In the genomic region with DNA sequence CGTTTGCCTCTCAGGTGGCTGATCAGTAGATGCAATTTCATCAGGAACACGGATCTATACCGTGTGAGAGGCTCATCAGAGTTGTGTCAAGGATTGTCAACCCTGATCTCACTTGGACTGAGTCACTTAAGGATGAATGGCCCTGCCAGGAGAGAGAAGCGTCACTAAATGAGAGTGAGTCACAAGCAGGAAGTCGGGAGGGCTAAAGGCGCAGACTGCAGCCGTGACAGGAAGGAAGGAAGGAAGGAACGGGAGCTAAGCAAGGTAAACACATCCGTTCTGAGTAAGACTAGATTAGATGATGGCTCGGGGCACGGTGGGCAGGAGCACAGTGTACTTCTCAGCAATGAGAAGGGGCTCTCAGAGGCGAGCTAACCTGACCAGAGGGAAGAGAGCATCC, we compare ENCODE assay signal across 9 mouse cellular contexts. TPM values are rescaled to one million over a fixed set of nuclear protein-coding genes. Genes with fewer than 3 reads are reported as not detected.
A peak's percentile ranks its signal among the peaks of the same experiment; 100 is the strongest.
DNase-seq lines count a peak whose midpoint lies in the region; ATAC-seq and TF ChIP-seq lines count a peak whose summit lies in the region.
"Had no signal": no experiment of that assay in that cellular context is flagged by ENCODE, and none has a peak within 500 bp of the region (broad histone marks: within the 10 kb centered on the region; RNA-seq: fewer than 3 reads in every experiment).

No protein-coding gene starts in this region.

- peak; percentile 57 for DNase-seq in midbrain, embryonic 11.5 days (ENCODE audit: low spot score, missing footprints)
- DNase-seq in midbrain, postnatal 0 days (ENCODE audit: low spot score): no peak
- DNase-seq in adrenal gland, adult 8-10 months: peak; percentile 49
- DNase-seq in thymus, postnatal 10 days (ENCODE audit: low spot score in 2 of 2): peak; percentile 48 to 54
- no peak for DNase-seq in forebrain, embryonic 14.5 days (ENCODE audit: low spot score)
- DNase-seq in cerebellum, postnatal 14 days: no peak

- no peaks in the 10 kb centered on the region for H3K4me1 ChIP-seq in midbrain, embryonic 11.5 days (ENCODE audit: control insufficient read depth, insufficient read depth, low read length)
- no peaks in the 10 kb centered on the region for H3K4me1 ChIP-seq in midbrain, postnatal 0 days (ENCODE audit: insufficient read depth, low read length)
- no peaks in the 10 kb centered on the region for H3K4me1 ChIP-seq in liver, embryonic 16.5 days (ENCODE audit: control insufficient read depth, low read depth, low read length)
- H3K4me1 ChIP-seq in forebrain, embryonic 14.5 days (ENCODE audit: control insufficient read depth, insufficient read depth, low read length): no peaks in the 10 kb centered on the region

- H3K36me3 ChIP-seq in midbrain, embryonic 11.5 days (ENCODE audit: control insufficient read depth, insufficient read depth, low read length): 0 out of 2 replicates have a peak, but pooled peaks cover 2% of the 10 kb centered on the region
- H3K36me3 ChIP-seq in midbrain, postnatal 0 days (ENCODE audit: insufficient read depth, low read length): peaks cover 12% of the 10 kb centered on the region
- no peaks in the 10 kb centered on the region for H3K36me3 ChIP-seq in liver, embryonic 16.5 days (ENCODE audit: control insufficient read depth, insufficient read depth)
- peaks cover 6% of the 10 kb centered on the region for H3K36me3 ChIP-seq in forebrain, embryonic 14.5 days (ENCODE audit: control insufficient read depth, insufficient read depth, low read length)
- H3K36me3 ChIP-seq: liver, embryonic 15.5 days had no signal

- ATAC-seq in midbrain, embryonic 11.5 days (ENCODE audit: low FRiP score): no peak
- ATAC-seq in midbrain, postnatal 0 days (ENCODE audit: low FRiP score): no peak
- ATAC-seq in liver, embryonic 16.5 days (ENCODE audit: low read depth): peak; percentile 35; the same call in 1 of the 2 replicates
- ATAC-seq in forebrain, embryonic 14.5 days: no peak
- ATAC-seq: forebrain, embryonic 16.5 days had no signal

- no peaks in the 10 kb centered on the region for H3K9me3 ChIP-seq in midbrain, embryonic 11.5 days (ENCODE audit: control insufficient read depth, low read length)
- no peaks in the 10 kb centered on the region for H3K9me3 ChIP-seq in midbrain, postnatal 0 days (ENCODE audit: low read length)
- no peaks in the 10 kb centered on the region for H3K9me3 ChIP-seq in liver, embryonic 16.5 days (replicated peaks; ENCODE audit: control insufficient read depth, low read length)
- no peaks in the 10 kb centered on the region for H3K9me3 ChIP-seq in forebrain, embryonic 14.5 days (replicated peaks; ENCODE audit: control insufficient read depth, low read length)
- H3K9me3 ChIP-seq: liver, embryonic 15.5 days had no signal

- H3K9ac ChIP-seq in midbrain, embryonic 11.5 days (ENCODE audit: low read length): no peak overlapping the region
- H3K9ac ChIP-seq in midbrain, postnatal 0 days (replicated peaks; ENCODE audit: low read length, poor library complexity, severe bottlenecking): no peak overlapping the region
- no peak overlapping the region for H3K9ac ChIP-seq in liver, embryonic 16.5 days (ENCODE audit: low read depth, low read length)
- H3K9ac ChIP-seq in forebrain, embryonic 14.5 days (ENCODE audit: low read length): no peak overlapping the region
- H3K9ac ChIP-seq: liver, embryonic 15.5 days had no signal

- H3K27me3 ChIP-seq in midbrain, embryonic 11.5 days (ENCODE audit: control insufficient read depth, insufficient read depth, low read length): no peaks in the 10 kb centered on the region
- H3K27me3 ChIP-seq in midbrain, postnatal 0 days (ENCODE audit: insufficient read depth, low read length): no peaks in the 10 kb centered on the region
- no peaks in the 10 kb centered on the region for H3K27me3 ChIP-seq in liver, embryonic 16.5 days (ENCODE audit: control insufficient read depth, insufficient read depth, low read depth, low read length)
- H3K27me3 ChIP-seq in forebrain, embryonic 14.5 days (replicated peaks; ENCODE audit: control insufficient read depth, insufficient read depth, low read length): no peaks in the 10 kb centered on the region
- H3K27me3 ChIP-seq: liver, embryonic 15.5 days had no signal

- 84% methylated on average over 12 of the region's 12 CpGs for WGBS in midbrain, embryonic 11.5 days
- 84% methylated on average over 12 of the region's 12 CpGs for WGBS in midbrain, postnatal 0 days
- WGBS in liver, embryonic 16.5 days (ENCODE audit: insufficient replicate concordance): 20% methylated on average over 12 of the region's 12 CpGs
- WGBS in forebrain, embryonic 14.5 days: 88% methylated on average over 12 of the region's 12 CpGs

- H3K4me3 ChIP-seq in midbrain, embryonic 11.5 days (ENCODE audit: low read depth, low read length): no peak overlapping the region
- no peak overlapping the region for H3K4me3 ChIP-seq in midbrain, postnatal 0 days (ENCODE audit: low read depth, low read length)
- no peak overlapping the region for H3K4me3 ChIP-seq in liver, embryonic 16.5 days (ENCODE audit: low read depth, low read length)
- no peak overlapping the region for H3K4me3 ChIP-seq in forebrain, embryonic 14.5 days (ENCODE audit: low read depth, low read length)
- H3K4me3 ChIP-seq: liver, embryonic 15.5 days had no signal

- H3K27ac ChIP-seq in midbrain, embryonic 11.5 days (ENCODE audit: low read depth, low read length): no peak overlapping the region
- no peak overlapping the region for H3K27ac ChIP-seq in midbrain, postnatal 0 days (ENCODE audit: low read depth, low read length)
- H3K27ac ChIP-seq in liver, embryonic 16.5 days (ENCODE audit: low read length): no peak overlapping the region
- H3K27ac ChIP-seq in forebrain, embryonic 14.5 days (ENCODE audit: low read depth, low read length): no peak overlapping the region
- H3K27ac ChIP-seq: liver, embryonic 15.5 days had no signal

- no peak for TF ChIP-seq CTCF in midbrain, postnatal 0 days (IDR thresholded peaks at IDR 0.05)

- no peak overlapping the region for H3K4me2 ChIP-seq in midbrain, embryonic 11.5 days
- no peak overlapping the region for H3K4me2 ChIP-seq in midbrain, postnatal 0 days (ENCODE audit: low read depth, low read length, poor library complexity, severe bottlenecking)
- H3K4me2 ChIP-seq in liver, embryonic 16.5 days (ENCODE audit: low read depth, low read length): no peak overlapping the region
- H3K4me2 ChIP-seq in forebrain, embryonic 14.5 days (ENCODE audit: low read length): no peak overlapping the region
- H3K4me2 ChIP-seq: liver, embryonic 15.5 days had no signal

RNA-seq across cellular contexts. Expression of a gene that starts 14.7 kb away (rescaled TPM):
- polyA plus RNA-seq in midbrain, embryonic 11.5 days (2014; fragmentation: Nextera tagmentation; extraction: Ambion mirVana): 2.8 and 3.5 TPM in 2 replicates
- total RNA-seq in midbrain, postnatal 0 days (2014; rRNA removed): 16.8 and 20.5 TPM in 2 replicates
- 38.0 and 40.1 TPM in 2 replicates for polyA plus RNA-seq in midbrain, postnatal 0 days (2015; fragmentation: Nextera tagmentation; extraction: Ambion mirVana)
- total RNA-seq in adrenal gland, adult 8-10 months (2022): 10 to 100 TPM; 27.3 to 31.7 (median 29.4) TPM
- 17.4 and 17.7 TPM in 2 replicates for polyA plus RNA-seq in liver, embryonic 16.5 days (2015; fragmentation: Nextera tagmentation; extraction: Ambion mirVana)
- 7.4 and 10.1 TPM in 2 replicates for polyA plus RNA-seq in forebrain, embryonic 14.5 days (2014; fragmentation: Nextera tagmentation; extraction: Ambion mirVana)

RNA-seq across cellular contexts. Expression of a gene that starts 54.3 kb away (rescaled TPM):
- 40.5 and 42.1 TPM in 2 replicates for polyA plus RNA-seq in midbrain, embryonic 11.5 days (2014; fragmentation: Nextera tagmentation; extraction: Ambion mirVana)
- total RNA-seq in midbrain, postnatal 0 days (2014; rRNA removed): 38.9 and 63.4 TPM in 2 replicates
- 27.9 and 29.1 TPM in 2 replicates for polyA plus RNA-seq in midbrain, postnatal 0 days (2015; fragmentation: Nextera tagmentation; extraction: Ambion mirVana)
- 10 to 100 TPM; 84.4 to 99.2 (median 88.5) TPM for total RNA-seq in adrenal gland, adult 8-10 months (2022)
- 17.1 and 17.4 TPM in 2 replicates for polyA plus RNA-seq in liver, embryonic 16.5 days (2015; fragmentation: Nextera tagmentation; extraction: Ambion mirVana)
- 30.2 and 34.9 TPM in 2 replicates for polyA plus RNA-seq in forebrain, embryonic 14.5 days (2014; fragmentation: Nextera tagmentation; extraction: Ambion mirVana)

Comparison
In these comparisons a context has a peak if more than half of its experiments do, and no peak if none do; other contexts are left out.
1. DNase-seq: peak in midbrain, embryonic 11.5 days (single experiment), adrenal gland, adult 8-10 months (single experiment) and thymus, postnatal 10 days (2 of 2); none in midbrain, postnatal 0 days (single experiment), forebrain, embryonic 14.5 days (single experiment) and cerebellum, postnatal 14 days (0 of 2).